Mouse (Mus musculus): Measurements from ENCODE around the gene Aass.

DNA sequence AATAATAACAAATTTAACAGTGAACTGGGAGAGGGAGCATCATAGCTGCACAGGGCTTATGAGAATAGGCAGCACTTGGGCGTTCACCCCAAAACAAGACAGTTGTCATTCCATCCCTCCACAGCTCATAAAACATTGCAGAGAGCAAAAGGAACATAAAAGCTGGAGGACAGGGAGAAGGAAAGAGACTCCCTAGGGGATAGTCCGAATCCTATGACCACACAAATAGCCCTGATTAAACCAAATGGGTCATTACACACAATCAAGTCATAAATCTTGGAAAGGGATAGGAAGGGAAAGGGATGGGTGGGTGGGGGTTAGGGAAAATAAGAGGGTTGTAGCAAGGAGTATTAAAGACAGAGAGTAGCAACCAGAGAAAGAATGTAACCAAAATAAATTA is 54.5 kb downstream of the Aass start:
- TF ChIP-seq CTCF (IDR thresholded peaks at IDR 0.05; ENCODE audit: insufficient read depth, low read length) (no peak), POLR2A (IDR thresholded peaks at IDR 0.05; ENCODE audit: borderline replicate concordance, extremely low read depth, low read depth, low read length) (no peak)
